Mouse (Mus musculus) induced T-regulatory cell, adult 2 months (primary cell): ENCODE data around the gene Gm9837.

Experiments
- DNase-seq: peaks from one replicate; pipeline ENCODE4 v3.0.0-alpha.2; 2012; ENCODE audit warnings: low read depth

Gm9837 gene

DNA sequence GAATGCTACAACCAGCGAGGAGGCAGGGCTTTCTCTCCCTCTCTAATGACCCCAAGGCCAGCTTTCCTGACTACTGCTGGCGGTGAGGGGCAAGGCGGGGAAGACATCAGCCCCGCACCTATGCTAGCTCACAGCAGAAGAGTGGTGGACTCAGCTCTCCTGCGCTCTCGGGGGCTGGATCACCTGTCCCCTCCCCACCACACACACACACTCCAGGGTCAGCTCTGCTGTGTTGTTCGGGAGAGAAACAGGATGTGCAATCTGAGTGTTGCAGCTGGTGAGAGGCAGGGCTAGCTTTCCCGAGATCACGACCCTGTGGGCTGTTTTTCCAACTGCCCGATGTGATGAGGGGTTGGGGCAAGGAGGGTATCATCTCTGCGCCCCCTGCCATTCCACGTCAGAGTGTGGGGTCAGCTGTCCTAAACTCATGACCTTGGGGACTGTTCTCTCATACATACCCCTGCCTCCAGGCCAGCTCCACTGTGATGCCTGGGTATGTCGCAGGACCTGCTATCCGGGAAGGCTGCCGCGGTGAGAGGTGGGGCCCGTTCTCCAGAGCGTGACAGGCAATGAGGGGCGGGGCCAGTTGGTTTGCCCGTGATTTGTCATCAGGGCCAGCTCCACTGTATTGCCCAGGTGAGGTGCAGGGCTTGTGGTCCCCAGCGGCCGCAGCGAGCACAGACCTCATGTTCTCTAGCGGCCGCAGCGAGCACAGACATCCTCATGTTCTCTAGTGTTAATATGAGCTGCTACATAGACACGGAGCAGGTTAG, 16.7 kb upstream of the Gm9837 start:
- DNase-seq, result peak; percentile 35

DNA sequence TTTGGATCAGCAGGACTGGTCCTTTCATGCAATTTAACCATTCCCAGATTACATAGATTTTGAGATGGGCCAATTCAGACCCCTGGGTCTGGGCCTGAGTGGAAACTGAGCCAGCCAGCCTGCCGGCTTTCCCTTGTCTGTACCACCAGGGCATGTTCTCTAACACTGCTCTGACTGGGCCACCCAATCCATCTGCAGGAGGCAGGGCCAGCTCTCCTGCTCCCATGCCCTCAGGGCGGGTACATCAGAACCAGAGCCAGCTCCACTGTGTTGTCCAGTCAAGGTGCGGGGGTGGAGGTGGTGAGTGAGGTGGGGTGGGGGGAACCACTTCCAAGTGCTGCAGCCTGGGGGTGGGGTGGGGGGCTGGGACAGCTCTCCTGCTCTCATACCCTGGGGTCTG, 16.1 kb upstream of the Gm9837 start:
- no peak for DNase-seq

DNA sequence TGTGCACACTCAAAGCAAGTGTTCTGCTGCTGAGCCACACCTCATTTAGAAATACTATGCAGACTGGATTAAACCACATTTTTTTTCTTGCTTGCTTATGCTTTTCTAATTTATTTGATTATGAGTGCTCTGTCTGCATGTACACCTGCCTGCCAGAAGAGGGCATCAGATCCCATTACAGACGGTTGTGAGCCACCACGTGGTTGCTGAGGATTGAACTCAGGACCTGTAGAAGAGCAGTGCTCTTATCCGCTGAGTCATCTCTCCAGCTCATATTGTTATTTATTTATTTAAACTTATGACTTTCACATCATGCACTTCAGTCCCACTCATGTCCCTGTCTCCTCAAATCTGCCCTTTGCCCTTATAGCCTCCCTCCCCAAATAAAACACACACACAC, 15.4 kb upstream of the Gm9837 start:
- peak; percentile 29 for DNase-seq

DNA sequence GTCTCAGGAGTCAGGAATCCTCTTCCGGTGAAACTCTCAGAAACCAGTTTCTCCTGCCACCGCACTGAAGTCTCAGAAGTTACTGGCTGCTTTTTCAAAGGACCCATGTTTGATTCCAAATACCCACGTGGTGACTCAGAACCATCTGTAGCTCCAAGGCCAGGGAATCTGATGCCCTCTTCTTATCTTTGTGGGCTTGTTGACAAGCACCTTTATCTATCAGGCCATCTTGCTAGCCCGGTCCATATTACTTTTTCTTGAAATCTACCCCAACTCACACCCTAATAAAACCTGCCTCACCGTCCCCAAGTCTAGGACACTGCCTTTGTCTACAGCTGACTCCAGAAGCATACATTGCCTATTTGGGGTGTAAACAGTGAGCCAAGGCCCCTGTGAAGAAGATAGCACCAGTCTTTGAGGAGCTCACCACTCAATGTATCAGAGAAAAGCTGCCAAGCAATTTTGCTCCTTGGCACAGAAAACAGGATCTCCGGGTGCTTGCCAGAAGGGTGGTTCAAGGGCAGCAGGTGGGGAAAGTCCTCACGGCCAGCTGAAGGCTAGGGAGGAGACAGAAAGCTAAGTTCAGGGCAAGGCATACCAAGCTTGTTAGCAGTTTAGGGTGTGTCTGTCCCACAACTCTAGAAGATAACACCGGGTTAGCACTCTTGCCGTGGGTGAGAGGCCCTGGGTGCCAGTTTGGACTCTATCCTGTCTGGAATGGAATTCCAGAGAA, 13.0 kb upstream of the Gm9837 start:
- no peak for DNase-seq

DNA sequence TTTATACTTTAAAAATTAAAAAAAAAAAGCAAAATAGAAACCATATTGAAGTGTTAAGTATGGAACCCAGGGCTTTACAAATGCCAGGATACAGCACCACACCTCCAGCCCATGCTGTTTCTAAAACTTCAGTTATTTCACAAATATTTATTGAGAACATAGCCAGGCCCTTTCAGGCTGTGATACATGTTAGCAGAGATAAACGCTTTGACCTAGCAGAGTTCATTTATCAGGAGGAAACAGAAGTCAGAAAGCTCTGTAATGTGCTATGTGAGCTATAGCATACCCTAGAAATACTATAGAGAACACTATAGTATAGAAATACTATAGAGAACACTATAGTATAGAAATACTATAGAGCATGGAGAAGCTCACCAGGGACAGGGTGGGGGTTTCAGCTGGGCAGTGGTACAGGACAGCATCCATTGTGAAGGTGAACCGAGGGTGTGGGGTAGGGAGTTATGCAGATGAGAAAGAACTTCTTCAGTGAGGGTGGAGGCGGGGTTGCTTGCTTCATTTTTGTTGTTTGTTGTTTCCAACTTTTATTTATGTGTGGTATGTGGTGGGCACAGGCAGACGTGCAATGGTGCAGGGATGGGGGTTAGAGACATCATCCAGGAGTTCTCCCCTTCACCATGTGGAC, 10.9 kb upstream of the Gm9837 start:
- DNase-seq, result no peak

DNA sequence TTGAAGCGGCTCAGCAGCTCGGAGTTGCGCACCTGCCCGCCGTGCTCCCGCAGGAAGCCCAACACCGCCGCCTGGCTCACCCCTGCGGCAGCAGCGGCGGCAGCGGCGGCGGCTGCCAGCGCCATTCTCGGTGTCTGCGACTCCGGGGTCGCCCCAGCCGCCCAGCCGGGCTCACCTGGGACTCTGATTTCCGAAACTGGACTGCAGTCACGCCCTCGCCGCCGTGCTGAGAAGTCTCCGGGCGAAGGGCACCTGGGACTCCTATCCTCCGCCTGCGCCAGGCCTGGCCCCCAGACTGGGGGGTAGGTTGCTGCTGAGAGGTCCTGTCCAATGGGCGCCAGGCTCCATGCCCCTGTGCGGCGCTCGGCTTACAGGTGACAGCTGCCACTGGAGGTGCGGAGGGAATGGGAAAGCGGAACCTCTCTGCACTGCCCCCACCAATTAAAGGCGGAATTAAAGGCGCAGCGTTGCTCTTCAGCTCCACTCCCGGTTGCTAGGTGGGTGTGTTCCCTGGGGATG, 9.6 kb upstream of the Gm9837 start, which contains the start of the genes Gm9945 and Sowaha:
TSS of gene Gm9945 (plus strand) at position 384 of the 519 bp plus-strand sequence.
TSS of gene Sowaha (minus strand) at position 492 of the 519 bp plus-strand sequence.
- DNase-seq, result peak; percentile 18

DNA sequence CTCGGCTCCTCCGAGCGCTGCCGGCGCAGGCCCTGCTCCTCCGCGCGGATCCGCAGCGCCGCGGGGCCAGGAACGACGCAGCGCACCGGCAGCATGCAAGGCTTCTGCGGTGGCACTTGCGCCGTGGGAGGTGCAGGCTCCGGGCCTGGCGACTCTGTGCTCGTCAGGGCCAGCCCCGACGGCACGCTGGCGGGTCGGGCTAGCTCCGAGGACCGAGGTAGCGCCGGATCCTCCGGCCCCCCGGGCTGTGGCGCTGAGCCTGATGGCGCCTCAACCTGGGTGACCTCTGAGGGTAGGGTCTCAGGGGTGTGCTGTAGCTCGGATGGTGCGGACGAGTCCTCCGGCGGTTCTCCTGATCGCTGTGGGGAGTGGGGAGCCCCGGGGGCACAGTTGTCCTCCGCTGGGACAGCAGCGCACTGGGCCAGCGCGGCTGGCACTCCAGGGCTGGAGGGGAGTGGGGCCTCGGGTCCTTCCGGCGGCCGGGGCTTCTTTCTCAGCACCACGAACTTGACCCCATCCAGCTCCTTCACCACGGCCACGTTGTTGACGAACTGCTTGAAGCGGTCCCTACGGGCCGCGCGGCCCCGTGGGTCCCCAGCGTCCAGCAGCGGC, 9.0 kb upstream of the Gm9837 start:
- DNase-seq, result no peak

DNA sequence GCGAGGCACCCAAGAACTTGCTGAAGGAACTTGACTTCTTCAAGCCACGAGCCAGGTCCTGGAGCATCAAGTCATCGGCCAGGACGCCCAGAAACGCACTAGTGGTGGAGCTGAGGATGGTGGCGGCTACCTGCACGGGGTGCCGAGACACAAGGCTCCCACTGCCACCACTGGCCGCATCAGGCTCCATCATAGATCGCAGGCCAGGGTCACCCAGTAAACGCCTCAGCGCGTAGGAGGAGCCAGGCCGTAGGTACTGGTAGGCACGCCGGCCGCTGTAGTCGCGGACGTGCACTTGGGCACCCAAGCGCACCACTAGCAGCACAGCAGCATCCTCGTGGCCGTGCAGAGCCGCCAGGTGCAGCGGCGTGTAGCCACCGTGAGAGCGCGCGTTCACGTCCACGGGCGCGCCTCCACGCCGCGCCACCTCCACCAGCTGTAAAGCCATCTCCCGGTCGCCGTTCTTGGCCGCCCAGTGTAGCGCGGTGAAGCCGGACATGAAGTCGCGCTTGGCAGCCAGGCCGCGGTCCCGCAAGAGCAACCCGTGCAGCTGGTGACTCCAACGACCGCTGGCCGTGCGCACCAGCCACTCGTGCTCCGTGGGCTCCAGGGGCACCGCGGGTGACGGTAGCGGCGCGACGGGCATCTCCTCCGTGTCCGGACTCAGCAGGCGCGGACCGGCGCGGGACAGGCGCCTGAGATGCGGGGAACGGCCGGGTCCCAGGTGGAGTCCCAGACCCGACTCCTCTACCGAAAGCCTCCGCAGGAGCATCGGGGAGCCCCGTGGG, 8.3 kb upstream of the Gm9837 start:
- no peak for DNase-seq

DNA sequence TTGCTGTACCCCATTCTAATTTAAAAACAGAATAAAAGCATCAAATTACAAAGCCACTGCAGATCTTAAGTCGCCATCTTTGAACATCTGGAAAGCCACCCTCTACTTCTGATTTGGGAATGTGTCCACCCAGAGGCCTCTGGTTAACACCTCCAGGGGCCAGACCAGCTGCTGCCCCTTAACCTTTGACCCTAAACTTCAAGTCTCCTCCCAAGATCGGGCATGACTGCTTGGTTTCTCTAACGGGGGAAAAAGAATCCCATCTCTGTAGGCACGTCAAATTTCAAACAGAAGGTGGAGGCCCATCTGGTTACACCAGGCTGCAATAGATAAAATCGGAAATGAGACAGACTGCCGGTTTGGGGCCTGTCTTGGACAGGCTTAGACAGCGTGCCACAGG, 7.6 kb upstream of the Gm9837 start:
- no peak for DNase-seq

DNA sequence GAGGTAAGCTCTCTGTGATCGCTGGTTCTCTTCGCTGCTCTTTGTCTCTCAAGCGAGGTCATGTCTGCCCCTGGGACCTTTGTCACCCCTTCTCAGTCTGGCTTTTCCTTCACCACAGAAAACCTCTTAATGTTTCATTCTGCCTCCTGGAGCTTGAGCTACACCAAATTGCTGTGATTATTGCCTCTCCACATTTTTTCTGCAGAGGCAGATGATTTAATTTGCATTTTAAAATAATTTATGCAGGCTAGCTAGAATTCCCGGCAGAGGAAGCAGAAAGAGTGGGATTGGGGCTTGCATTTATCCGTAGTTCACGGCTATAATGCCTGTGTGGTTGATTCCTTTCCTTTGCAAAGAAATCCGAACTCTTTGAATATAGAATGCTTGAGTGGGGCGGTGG, 5.3 kb upstream of the Gm9837 start:
- no peak for DNase-seq

DNA sequence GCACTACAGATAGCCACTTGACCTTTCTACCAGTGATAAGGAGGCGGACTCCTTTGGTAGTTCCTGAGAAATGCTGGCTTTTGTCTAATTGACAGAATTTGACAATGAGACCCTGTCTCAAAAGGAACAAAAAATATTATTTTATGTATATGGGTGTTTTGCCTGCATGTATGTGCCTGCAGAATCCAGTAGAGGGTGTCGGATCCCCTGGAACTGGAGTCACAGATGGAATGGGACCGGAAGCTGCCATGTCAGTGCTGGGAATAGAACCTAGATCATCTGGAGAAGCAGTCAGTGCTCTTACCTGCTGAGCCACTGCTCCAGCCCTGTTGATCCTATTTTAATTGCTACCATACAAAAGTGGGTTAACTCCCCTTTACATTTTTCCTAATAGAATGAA, 2.4 kb upstream of the Gm9837 start:
- no peak for DNase-seq

DNA sequence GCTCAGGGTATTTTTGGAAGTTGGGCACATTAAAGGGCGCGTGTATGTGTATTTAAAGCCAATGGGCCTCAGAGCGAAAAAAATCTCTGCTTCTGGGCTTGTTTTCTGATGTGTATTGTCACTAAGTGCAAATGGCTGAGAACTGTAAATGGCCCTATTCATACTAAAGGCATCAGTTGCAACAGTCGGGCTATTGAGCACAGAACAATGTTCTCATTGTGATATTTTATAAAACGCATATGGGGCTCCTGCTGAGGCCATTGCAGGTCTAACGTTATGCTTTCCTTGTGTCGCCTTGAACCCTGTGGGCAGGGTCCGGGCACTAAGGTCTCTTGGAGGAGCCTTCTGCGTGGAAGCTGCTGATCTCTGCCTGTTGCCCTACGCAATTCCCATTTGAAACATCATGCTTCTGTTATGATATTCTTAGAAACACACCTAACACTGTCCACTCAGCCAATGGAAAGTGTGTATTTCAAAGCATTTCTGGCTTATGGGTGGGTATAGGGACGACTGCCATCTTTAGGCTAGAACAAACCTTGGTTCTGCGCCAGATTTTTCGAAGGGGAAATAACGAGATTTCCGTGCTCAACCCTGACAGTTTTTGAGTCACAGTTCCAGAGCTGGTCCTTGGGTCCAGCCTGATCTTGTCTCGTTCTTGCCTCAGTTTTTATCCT, 848 bp downstream of the Gm9837 start:
- no peak for DNase-seq

DNA sequence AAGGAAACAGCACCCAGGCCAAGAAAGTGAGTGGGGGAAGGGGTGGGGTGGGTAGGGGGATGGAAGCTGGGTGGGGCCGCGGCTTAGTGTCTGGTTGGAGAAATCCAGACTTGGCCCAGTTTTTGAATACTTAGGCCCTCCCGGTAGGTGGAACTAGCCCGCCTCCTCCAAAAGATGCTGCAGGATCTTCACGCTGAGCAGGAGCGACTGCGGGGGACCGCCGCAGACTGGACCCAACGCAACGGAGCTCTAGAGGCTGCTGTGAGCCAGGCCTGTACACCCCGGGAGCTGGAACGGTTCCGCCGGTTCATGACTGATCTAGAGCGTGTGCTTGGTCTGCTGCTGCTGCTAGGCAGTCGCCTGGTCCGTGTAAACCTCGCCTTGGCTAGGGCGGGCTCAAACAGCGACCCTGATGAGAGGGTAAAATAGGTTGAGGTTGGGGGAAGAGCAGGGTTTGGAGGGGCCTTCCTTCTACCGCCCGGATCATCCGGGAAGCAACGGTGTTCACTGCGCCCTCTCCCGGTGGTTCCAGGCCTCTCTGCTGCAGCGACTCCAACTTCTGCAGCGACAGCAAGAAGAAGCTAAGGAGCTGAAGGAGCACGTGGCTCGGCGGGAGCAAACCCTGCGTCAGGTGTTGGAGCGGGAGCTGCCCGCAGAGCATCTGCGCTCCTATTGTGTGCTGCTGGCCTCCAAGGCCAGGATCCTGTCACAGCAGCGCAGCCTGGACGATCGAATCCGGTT, 3.9 kb downstream of the Gm9837 start:
- peak; percentile 57 for DNase-seq

DNA sequence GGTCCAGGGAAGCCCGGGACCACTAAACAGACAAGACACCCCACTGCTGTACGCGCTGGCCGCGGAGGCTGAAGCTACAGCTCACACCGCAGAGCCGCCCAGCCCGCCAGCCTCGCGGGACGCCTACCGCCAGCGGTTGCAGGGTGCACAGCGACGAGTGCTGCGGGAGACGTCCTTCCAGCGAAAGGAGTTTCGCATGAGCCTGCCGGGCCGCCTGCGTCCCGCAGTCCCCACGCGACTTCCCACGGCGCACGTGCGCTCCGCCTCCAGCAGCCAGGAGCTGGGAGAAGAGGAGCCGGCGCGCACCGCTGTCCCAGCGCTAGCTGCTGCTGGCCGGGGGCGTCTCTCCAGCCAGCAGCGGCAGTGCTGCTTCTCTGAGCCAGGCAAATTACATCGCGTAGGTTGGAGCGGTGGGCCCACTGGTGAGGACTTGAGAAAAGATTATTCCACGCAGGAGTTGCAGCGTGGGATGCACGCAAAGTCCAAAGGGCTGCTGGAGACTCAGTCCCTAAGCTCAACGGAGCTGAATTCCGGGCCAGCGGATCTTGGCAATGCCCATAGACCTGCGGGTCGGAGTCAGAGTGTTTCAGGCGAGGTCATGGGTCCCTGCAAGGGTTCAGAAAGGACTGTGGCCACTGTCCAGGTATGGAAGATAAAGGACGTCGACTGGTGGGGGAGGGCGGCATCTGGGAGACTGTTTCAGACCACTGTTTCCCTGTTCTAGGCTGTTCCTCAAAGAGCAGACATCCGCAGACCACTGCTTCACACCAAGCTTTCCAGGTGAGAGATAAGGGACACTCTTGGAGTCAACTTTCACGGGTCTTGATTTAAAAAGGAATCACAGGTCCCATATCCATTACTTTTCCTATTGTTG, 6.5 kb downstream of the Gm9837 start:
- no peak for DNase-seq

DNA sequence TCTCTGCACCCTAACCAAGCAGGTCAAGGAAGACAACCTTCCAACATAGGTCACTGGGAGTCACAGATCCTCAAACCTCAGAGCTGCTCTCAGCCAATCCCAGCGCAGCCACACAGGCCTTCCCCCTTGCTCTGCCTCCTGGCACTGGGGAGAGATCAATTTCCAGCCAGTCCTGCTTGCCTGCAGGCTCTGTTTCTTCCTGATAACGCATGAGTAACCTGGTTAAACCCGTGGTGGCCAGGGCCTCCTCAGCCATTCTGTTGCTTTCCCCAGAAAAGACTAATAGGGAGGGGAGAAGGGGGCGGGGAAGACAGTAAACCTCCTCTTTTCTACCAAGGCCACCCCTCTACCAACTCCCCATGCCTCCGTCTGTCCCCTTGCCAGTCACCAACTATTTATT, 8.6 kb downstream of the Gm9837 start:
- DNase-seq, result no peak

DNA sequence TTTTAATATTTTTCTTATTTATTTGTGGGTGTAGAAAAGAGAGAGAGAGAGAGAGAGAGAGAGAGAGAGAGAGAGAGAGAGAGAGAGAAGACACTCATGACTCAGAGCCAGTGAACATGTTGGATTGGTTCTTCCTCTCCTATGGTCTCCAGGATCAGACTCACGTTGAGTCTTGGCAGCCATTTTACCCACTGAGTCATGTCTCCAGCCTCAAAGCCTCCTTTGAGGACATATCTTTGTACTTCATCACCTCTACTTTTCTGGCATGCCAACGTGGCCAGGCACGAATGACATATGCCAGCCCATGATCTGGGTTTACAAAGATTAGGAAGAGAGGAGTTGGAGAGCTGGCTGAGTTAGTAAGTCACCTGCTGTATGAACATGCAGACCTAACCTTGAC, 10.1 kb downstream of the Gm9837 start:
- no peak for DNase-seq

DNA sequence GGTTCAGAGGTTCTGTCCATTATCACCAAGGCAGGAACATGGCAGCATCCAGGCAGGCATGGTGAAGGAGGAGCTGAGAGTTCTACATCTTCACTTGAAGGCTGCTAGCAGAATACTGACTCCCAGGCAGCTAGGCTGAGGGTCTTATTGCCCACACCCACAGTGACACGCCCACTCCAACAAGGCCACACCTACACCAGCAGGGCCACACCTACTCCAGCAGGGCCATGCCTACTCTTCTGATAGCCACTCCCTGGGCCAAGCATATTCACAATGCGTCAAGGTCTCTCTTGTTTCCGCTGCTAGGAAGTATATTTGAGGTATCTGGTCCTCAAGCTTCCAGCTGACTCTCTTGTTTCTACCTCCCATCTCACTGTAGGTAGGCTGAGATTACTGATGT, 11.3 kb downstream of the Gm9837 start:
- no peak for DNase-seq

DNA sequence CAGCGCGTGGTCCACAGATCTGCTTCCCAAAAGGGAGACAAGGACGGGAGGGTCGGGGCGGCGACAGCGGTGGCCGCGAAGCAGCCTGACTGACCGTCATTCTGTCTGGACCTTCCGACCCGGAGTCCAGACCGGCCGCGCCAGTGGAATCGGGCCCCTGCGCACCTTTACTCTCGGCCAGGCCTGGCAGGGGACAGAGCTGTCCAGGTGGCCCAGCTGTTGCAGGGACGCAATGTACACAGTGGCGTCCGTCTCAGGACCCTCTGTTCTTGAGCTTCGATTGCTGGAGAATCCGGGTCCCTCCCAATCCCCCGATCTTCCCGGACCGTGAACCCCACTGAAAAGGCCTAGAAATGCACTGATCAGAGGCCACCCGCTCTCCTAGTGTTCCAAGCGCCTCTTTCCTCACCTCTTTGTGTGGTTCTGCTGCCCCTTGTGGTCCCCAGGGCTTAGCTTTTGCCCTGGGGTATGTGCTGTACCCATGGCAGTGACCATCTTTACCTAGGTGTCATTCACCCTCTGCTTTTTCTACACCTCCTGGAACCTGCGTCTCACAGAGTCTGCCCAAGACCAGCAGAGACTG, 12.8 kb downstream of the Gm9837 start:
- DNase-seq, result no peak
